Mouse (Mus musculus): ENCODE measurements at regions not wholly inside any gene's neighbourhood (a gene's known extent, or its start where the extent isn't known, plus 50 kb on each side); places are given as distances from the start of the nearest gene placed in this dataset.

GRCm38 (mm10) chr10:125612773-125613172, 223.5 kb upstream of the Slc16a7 start:
- Histone ChIP-seq H3K4me2 (no peak overlapping the region), H3K4me3 (no peak overlapping the region), H3K9ac (no peak overlapping the region), H3K9me3 (no peaks in the 10 kb centered on the region), H3K27me3 (replicated peaks) (no peaks in the 10 kb centered on the region), H3K4me1 (peaks cover 4% of the 10 kb centered on the region; the same call in 1 of the 2 replicates), H3K27ac (no peak overlapping the region), H3K36me3 (replicated peaks) (no peaks in the 10 kb centered on the region)
- no peak for ATAC-seq (replicated peaks)
- 90% methylated on average over 6 of the region's 6 CpGs for WGBS

DNA sequence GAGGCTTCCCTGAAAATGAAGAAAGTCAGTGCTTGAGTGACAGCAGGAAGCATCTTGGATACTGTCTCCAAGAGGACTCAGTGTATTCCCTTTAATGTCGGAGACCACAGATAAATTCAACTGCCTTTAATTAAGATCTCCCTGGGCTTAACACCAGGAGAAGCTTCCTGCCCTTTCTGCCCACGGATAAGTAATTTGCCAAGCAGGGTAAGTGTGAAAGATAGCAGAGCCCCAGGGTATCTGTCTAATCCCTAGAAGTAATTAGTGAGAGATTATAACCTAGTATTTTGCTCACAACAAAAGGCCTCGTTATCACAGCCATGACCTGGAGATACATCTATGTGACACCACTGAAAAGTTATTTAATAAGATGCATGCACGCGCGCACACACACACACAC, 232.1 kb upstream of the Slc16a7 start:
- 0 out of 2 replicates have a peak, but pooled peaks cover 11% of the 10 kb centered on the region for H3K4me1 ChIP-seq
- H3K9me3 ChIP-seq, result no peaks in the 10 kb centered on the region
- no peaks in the 10 kb centered on the region for H3K36me3 ChIP-seq (replicated peaks)
- 43% methylated on average over 6 of the region's 6 CpGs for WGBS
- no peak overlapping the region for H3K27ac ChIP-seq
- no peak overlapping the region for H3K4me3 ChIP-seq
- no peak for ATAC-seq (replicated peaks)
- H3K4me2 ChIP-seq, result no peak overlapping the region
- H3K9ac ChIP-seq, result no peak overlapping the region
- no peaks in the 10 kb centered on the region for H3K27me3 ChIP-seq (replicated peaks)

DNA sequence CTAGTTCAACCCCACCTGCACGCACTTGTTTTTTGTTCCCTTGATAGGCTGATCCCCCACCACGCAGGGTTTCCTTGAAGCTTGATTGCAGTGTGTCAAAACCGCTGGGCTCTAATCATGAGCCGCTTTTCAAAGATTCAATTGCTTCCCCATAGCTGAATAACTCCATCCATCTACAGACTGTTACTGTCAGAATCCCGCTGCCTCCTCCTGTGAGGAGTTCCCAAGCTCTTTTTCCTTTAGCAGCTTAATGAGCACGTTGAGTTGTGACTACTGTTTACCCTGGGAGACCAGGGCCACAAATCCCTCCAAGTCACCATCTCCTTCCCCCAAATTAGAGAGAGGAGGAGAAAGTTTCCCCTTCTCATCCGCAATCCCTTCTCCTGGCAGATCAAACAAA, 234.6 kb upstream of the Slc16a7 start:
- no peaks in the 10 kb centered on the region for H3K9me3 ChIP-seq
- H3K27me3 ChIP-seq (replicated peaks), result no peaks in the 10 kb centered on the region
- WGBS, result 13% methylated on average over 7 of the region's 7 CpGs
- 0 out of 2 replicates have a peak overlapping the region, but pooled peaks have one; percentile 4 for H3K27ac ChIP-seq
- no peak for ATAC-seq (replicated peaks)
- no peak overlapping the region for H3K9ac ChIP-seq
- H3K4me1 ChIP-seq, result 0 out of 2 replicates have a peak, but pooled peaks cover 11% of the 10 kb centered on the region
- H3K4me2 ChIP-seq, result no peak overlapping the region
- no peak overlapping the region for H3K4me3 ChIP-seq
- H3K36me3 ChIP-seq (replicated peaks), result no peaks in the 10 kb centered on the region

GRCm38 (mm10) chr10:125667906-125668305, 278.6 kb upstream of the Slc16a7 start:
- 92% methylated on average over 4 of the region's 4 CpGs for WGBS
- H3K4me3 ChIP-seq, result no peak overlapping the region
- no peaks in the 10 kb centered on the region for H3K27me3 ChIP-seq (replicated peaks)
- no peaks in the 10 kb centered on the region for H3K9me3 ChIP-seq
- H3K27ac ChIP-seq, result no peak overlapping the region
- no peak overlapping the region for H3K9ac ChIP-seq
- H3K4me1 ChIP-seq, result no peaks in the 10 kb centered on the region
- H3K36me3 ChIP-seq (replicated peaks), result no peaks in the 10 kb centered on the region
- H3K4me2 ChIP-seq, result no peak overlapping the region
- ATAC-seq (replicated peaks), result no peak

DNA sequence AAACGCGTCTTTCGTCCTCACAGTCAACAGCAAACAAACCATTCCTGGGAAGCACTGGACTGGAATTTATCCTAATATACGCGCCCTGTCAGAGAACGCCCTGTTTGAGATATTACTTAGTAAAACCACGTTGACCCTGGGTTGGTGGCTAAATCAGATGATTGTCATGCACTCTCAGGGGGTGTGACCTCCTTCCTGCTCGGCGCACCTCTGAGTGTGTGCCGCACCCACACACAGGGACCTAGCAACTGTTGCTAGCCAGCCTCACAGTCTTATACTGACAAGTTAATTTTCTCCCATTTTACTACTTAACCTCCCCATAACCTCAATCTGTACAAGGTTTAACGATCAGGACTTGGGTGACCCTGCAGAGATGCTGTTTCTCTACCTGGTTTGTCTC, 284.4 kb upstream of the Slc16a7 start:
- no peaks in the 10 kb centered on the region for H3K4me1 ChIP-seq
- no peaks in the 10 kb centered on the region for H3K36me3 ChIP-seq (replicated peaks)
- H3K9ac ChIP-seq, result no peak overlapping the region
- H3K4me2 ChIP-seq, result no peak overlapping the region
- no peak overlapping the region for H3K27ac ChIP-seq
- no peaks in the 10 kb centered on the region for H3K9me3 ChIP-seq
- H3K4me3 ChIP-seq, result no peak overlapping the region
- no peaks in the 10 kb centered on the region for H3K27me3 ChIP-seq (replicated peaks)
- no peak for ATAC-seq (replicated peaks)
- 67% methylated on average over 11 of the region's 11 CpGs for WGBS

GRCm38 (mm10) chr10:125679644-125680043, 286.3 kb upstream of the Lrig3 start:
- Histone ChIP-seq H3K27ac (no peak overlapping the region), H3K4me1 (no peaks in the 10 kb centered on the region), H3K27me3 (replicated peaks) (no peaks in the 10 kb centered on the region), H3K9me3 (no peaks in the 10 kb centered on the region), H3K4me2 (no peak overlapping the region), H3K4me3 (no peak overlapping the region), H3K9ac (no peak overlapping the region), H3K36me3 (replicated peaks) (no peaks in the 10 kb centered on the region)
- WGBS, result 83% methylated on average over 7 of the region's 7 CpGs
- ATAC-seq (replicated peaks), result no peak

- no peak overlapping the region for H3K9ac ChIP-seq
- H3K4me2 ChIP-seq, result no peak overlapping the region
- H3K36me3 ChIP-seq (replicated peaks), result no peaks in the 10 kb centered on the region
- no peak overlapping the region for H3K4me3 ChIP-seq
- no peak overlapping the region for H3K27ac ChIP-seq
- H3K27me3 ChIP-seq (replicated peaks), result no peaks in the 10 kb centered on the region
- ATAC-seq (replicated peaks), result no peak
- no peaks in the 10 kb centered on the region for H3K4me1 ChIP-seq
- no peaks in the 10 kb centered on the region for H3K9me3 ChIP-seq
- WGBS, result 89% methylated on average over 5 of the region's 5 CpGs
Observed at GRCm38 (mm10) chr10:125685130-125685529, 280.8 kb upstream of the Lrig3 start.

DNA sequence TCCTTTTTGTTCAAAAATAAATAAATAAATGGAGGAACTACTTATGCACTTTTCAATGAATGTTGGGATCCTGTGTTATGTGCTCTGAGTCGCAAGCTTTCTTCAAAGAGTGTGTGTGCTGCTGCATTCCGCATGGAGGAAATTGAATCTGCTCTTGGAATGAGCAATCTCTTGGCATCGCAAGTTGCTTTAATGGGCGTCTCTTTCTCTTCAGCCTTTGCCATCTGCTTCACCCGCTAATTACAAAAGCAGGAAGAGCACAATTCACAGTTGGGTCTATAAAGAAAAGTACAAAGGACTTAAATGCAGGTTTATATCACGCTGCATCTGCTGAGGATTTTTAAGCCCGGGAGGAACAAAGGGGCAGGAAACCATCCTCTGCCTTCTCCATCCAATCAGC, 272.5 kb upstream of the Lrig3 start:
- ATAC-seq (replicated peaks), result no peak

GRCm38 (mm10) chr10:125696159-125696558, 269.8 kb upstream of the Lrig3 start:
- ATAC-seq (replicated peaks), result no peak
- H3K4me3 ChIP-seq, result no peak overlapping the region
- no peak overlapping the region for H3K27ac ChIP-seq
- no peaks in the 10 kb centered on the region for H3K9me3 ChIP-seq
- no peaks in the 10 kb centered on the region for H3K27me3 ChIP-seq (replicated peaks)
- 93% methylated on average over 5 of the region's 5 CpGs for WGBS
- no peak overlapping the region for H3K9ac ChIP-seq
- H3K4me1 ChIP-seq, result no peaks in the 10 kb centered on the region
- no peaks in the 10 kb centered on the region for H3K36me3 ChIP-seq (replicated peaks)
- no peak overlapping the region for H3K4me2 ChIP-seq

More for the DNA sequence above, 272.5 kb upstream of the Lrig3 start:
- Histone ChIP-seq H3K27ac (no peak overlapping the region), H3K4me2 (no peak overlapping the region), H3K27me3 (replicated peaks) (no peaks in the 10 kb centered on the region), H3K36me3 (replicated peaks) (no peaks in the 10 kb centered on the region), H3K4me1 (no peaks in the 10 kb centered on the region), H3K9ac (no peak overlapping the region), H3K4me3 (no peak overlapping the region), H3K9me3 (no peaks in the 10 kb centered on the region)
- 45% methylated on average over 7 of the region's 7 CpGs for WGBS

DNA sequence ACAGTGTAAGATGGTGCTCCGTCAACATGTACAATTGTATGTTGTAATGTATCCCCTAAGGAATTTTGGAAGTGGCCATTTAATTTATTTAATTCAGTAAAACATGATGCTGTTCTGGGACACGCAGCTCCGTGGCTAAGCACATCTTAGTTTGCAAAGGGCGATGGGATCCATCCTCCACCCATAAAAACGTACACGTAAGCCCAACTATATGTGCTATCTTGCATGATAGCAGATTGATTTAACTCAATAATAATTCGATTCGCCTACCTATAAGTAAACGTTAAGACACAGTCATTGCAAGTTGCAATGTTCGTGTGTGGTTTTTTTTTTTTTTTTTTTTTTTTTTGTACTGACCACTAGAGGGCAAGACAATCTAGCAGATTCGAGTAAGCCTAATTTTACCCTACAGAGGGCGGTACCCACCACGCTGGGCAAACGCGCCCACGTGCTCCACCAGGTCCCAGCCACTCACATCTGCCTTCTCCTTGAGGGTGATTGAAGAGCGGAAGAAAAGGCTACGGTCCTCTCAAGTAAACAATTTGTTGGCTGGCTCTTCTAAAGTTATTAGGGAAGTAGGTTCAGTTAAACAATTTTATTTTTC, 240.8 kb upstream of the Lrig3 start:
- no peaks in the 10 kb centered on the region for H3K9me3 ChIP-seq
- no peaks in the 10 kb centered on the region for H3K4me1 ChIP-seq
- H3K9ac ChIP-seq, result no peak overlapping the region
- ATAC-seq (replicated peaks), result 0 out of 2 replicates have a peak, but pooled peaks have one; percentile 54
- H3K27me3 ChIP-seq (replicated peaks), result no peaks in the 10 kb centered on the region
- H3K36me3 ChIP-seq (replicated peaks), result no peaks in the 10 kb centered on the region
- no peak overlapping the region for H3K4me3 ChIP-seq
- H3K4me2 ChIP-seq, result no peak overlapping the region; the same call in 1 of the 2 replicates
- WGBS, result 38% methylated on average over 18 of the region's 18 CpGs
- no peak overlapping the region for H3K27ac ChIP-seq

DNA sequence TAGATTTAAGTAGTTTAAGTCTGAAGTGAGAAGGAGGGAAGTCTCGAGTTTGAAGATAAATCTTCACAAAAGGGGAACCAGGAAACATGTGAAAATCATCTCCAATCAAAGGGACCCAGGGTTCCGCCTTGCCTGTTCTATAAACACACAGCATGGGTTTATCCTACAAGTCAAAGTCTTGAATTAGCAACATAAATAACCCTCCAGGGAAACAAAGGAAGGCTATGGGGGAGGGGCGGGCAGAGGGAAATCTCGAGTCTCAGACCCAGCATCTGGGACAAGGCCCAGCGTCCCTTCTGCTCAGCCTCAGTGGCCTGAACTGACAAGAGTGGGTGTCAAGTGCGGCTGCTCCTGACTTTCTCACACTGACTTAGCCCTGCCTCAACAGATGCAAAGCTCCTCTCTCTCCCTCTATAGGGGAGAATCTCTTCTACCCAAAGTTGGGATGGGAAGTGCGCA, 240.3 kb upstream of the Lrig3 start:
- no peaks in the 10 kb centered on the region for H3K4me1 ChIP-seq
- WGBS, result 27% methylated on average over 7 of the region's 7 CpGs
- H3K4me2 ChIP-seq, result no peak overlapping the region

GRCm38 (mm10) chr10:125726546-125726945, 239.4 kb upstream of the Lrig3 start:
- Histone ChIP-seq H3K36me3 (replicated peaks) (no peaks in the 10 kb centered on the region), H3K9ac (no peak overlapping the region), H3K4me3 (no peak overlapping the region), H3K27me3 (replicated peaks) (no peaks in the 10 kb centered on the region), H3K4me1 (no peaks in the 10 kb centered on the region), H3K27ac (no peak overlapping the region), H3K4me2 (no peak overlapping the region), H3K9me3 (no peaks in the 10 kb centered on the region)
- ATAC-seq (replicated peaks), result no peak
- 80% methylated on average over 8 of the region's 8 CpGs for WGBS

More for the DNA sequence above, 240.3 kb upstream of the Lrig3 start:
- no peak overlapping the region for H3K27ac ChIP-seq
- no peaks in the 10 kb centered on the region for H3K27me3 ChIP-seq (replicated peaks)
- no peaks in the 10 kb centered on the region for H3K9me3 ChIP-seq
- H3K4me3 ChIP-seq, result no peak overlapping the region
- H3K9ac ChIP-seq, result no peak overlapping the region
- no peaks in the 10 kb centered on the region for H3K36me3 ChIP-seq (replicated peaks)
- ATAC-seq (replicated peaks), result no peak

GRCm38 (mm10) chr10:125735744-125736494, 230.0 kb upstream of the Lrig3 start:
- H3K9me3 ChIP-seq, result no peaks in the 10 kb centered on the region
- no peak overlapping the region for H3K27ac ChIP-seq
- H3K4me3 ChIP-seq, result no peak overlapping the region
- ATAC-seq (replicated peaks), result no peak
- H3K9ac ChIP-seq, result no peak overlapping the region
- WGBS, result 84% methylated on average over 4 of the region's 4 CpGs
- no peaks in the 10 kb centered on the region for H3K27me3 ChIP-seq (replicated peaks)
- no peaks in the 10 kb centered on the region for H3K4me1 ChIP-seq
- H3K4me2 ChIP-seq, result no peak overlapping the region
- no peaks in the 10 kb centered on the region for H3K36me3 ChIP-seq (replicated peaks)

Measured in midbrain, embryonic 15.5 days (tissue).